Mouse (Mus musculus) forebrain, embryonic 10.5 days (tissue): ENCODE results near the gene Chrm2. TPM values are rescaled to one million over a fixed set of nuclear protein-coding genes. Genes with fewer than 3 reads are reported as not detected.
A peak's percentile ranks its signal among the peaks of the same experiment; 100 is the strongest.

Source experiments
- DNase-seq: peaks from one replicate; pipeline ENCODE4 v3.0.0-alpha.2; 2017; ENCODE audit warnings: low spot score; ENCODE audit errors: extremely low spot score
- H3K27ac ChIP-seq: fragments of 300-500 bp; sonication (generic); 2 replicates; pipeline ENCODE4 v1.5.1; 2016; ENCODE audit warnings: mild to moderate bottlenecking
- H3K27me3 ChIP-seq: fragments of 300-500 bp; sonication (generic); 2 replicates; pipeline ENCODE4 v1.6.1; 2016; ENCODE audit warnings: mild to moderate bottlenecking; ENCODE audit not compliant: poor library complexity, severe bottlenecking
- H3K36me3 ChIP-seq: fragments of 300-500 bp; sonication (generic); replicated peaks from 2 replicates; pipeline ENCODE4 v1.6.1; 2016; ENCODE audit warnings: mild to moderate bottlenecking, moderate library complexity
- H3K4me1 ChIP-seq: fragments of 300-500 bp; sonication (generic); 2 replicates; pipeline ENCODE4 v1.6.1; 2016
- H3K4me3 ChIP-seq: fragments of 300-500 bp; sonication (generic); 2 replicates; pipeline ENCODE4 v1.5.1; 2016; ENCODE audit warnings: mild to moderate bottlenecking, moderate library complexity
- H3K9me3 ChIP-seq: fragments of 300-500 bp; sonication (generic); 2 replicates; pipeline ENCODE4 v1.6.1; 2016; ENCODE audit warnings: mild to moderate bottlenecking, moderate library complexity
- WGBS: fragments of 180-500 bp; shearing (Covaris S2); methylation state at CpG from one replicate; pipeline ENCODE4 v1.1.7; 2016; 5-methylcytosine and 5-hydroxymethylcytosine counted together
- polyA plus RNA-seq: library from polyadenylated mRNA; unstranded; fragments of >200 nt; fragmentation: Nextera tagmentation; extraction: Ambion mirVana; gene quantifications from 2 replicates; pipeline ENCODE4 v1.2.1, GENCODE M21; 2016

Chrm2 gene
- polyA plus RNA-seq: 0.05 TPM in 1 of 2 replicates, not detected in the other

GRCm38 (mm10) chr6:36387612-36388400, at the start of gene Chrm2:
Gene Chrm2, plus strand, starts transcription at chr6:36388084.
- DNase-seq: no peak
- 0 out of 2 replicates have a peak within 1 kb of the TSS, but pooled peaks have one; percentile 20 for H3K27ac ChIP-seq
- 3% methylated on average over 30 of the region's 30 CpGs for WGBS
- H3K4me3 ChIP-seq: peak within 1 kb of the TSS; percentile 58
- H3K4me1 ChIP-seq: peaks cover 24% of the 10 kb centered on the region
- no peaks in the 10 kb centered on the region for H3K9me3 ChIP-seq
- H3K27me3 ChIP-seq: peaks cover 73% of the 10 kb centered on the region
- H3K36me3 ChIP-seq: no peaks in the 10 kb centered on the region

- no peak for DNase-seq
- Histone ChIP-seq H3K27ac (no peak overlapping the region), H3K4me3 (no peak overlapping the region), H3K27me3 (no peaks in the 10 kb centered on the region), H3K4me1 (no peaks in the 10 kb centered on the region), H3K36me3 (no peaks in the 10 kb centered on the region), H3K9me3 (no peaks in the 10 kb centered on the region)
- 89% methylated on average over 2 of the region's 2 CpGs for WGBS
Measured at GRCm38 (mm10) chr6:36373983-36374382, 13.9 kb upstream of the Chrm2 start.

GRCm38 (mm10) chr6:36377936-36378335, 9.9 kb upstream of the Chrm2 start:
- Histone ChIP-seq H3K27me3 (no peaks in the 10 kb centered on the region), H3K9me3 (no peaks in the 10 kb centered on the region), H3K36me3 (no peaks in the 10 kb centered on the region), H3K27ac (no peak overlapping the region), H3K4me1 (no peaks in the 10 kb centered on the region), H3K4me3 (no peak overlapping the region)
- no peak for DNase-seq
- 78% methylated on average over 4 of the region's 4 CpGs for WGBS

- Histone ChIP-seq H3K27me3 (peaks cover 43% of the 10 kb centered on the region), H3K36me3 (no peaks in the 10 kb centered on the region), H3K4me3 (no peak overlapping the region), H3K27ac (no peak overlapping the region), H3K4me1 (peaks cover 16% of the 10 kb centered on the region), H3K9me3 (no peaks in the 10 kb centered on the region)
- WGBS: 45% methylated on average over 3 of the region's 3 CpGs
- no peak for DNase-seq
Measured at GRCm38 (mm10) chr6:36384102-36384501, 3.8 kb upstream of the Chrm2 start.

- WGBS: under 1% methylated on average over 35 of the region's 36 CpGs
- Histone ChIP-seq H3K4me3 (peak overlapping the region; percentile 58), H3K9me3 (no peaks in the 10 kb centered on the region), H3K27ac (0 out of 2 replicates have a peak overlapping the region, but pooled peaks have one; percentile 11), H3K4me1 (peaks cover 24% of the 10 kb centered on the region), H3K27me3 (peaks cover 73% of the 10 kb centered on the region), H3K36me3 (no peaks in the 10 kb centered on the region)
- DNase-seq: peak; percentile 41
Measured at GRCm38 (mm10) chr6:36388401-36389259, 746 bp downstream of the Chrm2 start.

GRCm38 (mm10) chr6:36389260-36389965, 1.5 kb downstream of the Chrm2 start:
- Histone ChIP-seq H3K36me3 (no peaks in the 10 kb centered on the region), H3K4me3 (peak overlapping the region; percentile 58), H3K9me3 (no peaks in the 10 kb centered on the region), H3K27me3 (peaks cover 73% of the 10 kb centered on the region), H3K4me1 (peaks cover 24% of the 10 kb centered on the region), H3K27ac (0 out of 2 replicates have a peak overlapping the region, but pooled peaks have one; percentile 11)
- 27% methylated on average over 20 of the region's 20 CpGs for WGBS
- DNase-seq: peak; percentile 22

- WGBS: 67% methylated on average over 4 of the region's 4 CpGs
- Histone ChIP-seq H3K27ac (no peak overlapping the region), H3K27me3 (peaks cover 34% of the 10 kb centered on the region), H3K4me1 (peaks cover 12% of the 10 kb centered on the region), H3K36me3 (no peaks in the 10 kb centered on the region), H3K9me3 (no peaks in the 10 kb centered on the region), H3K4me3 (no peak overlapping the region)
- DNase-seq: no peak
Measured at GRCm38 (mm10) chr6:36393705-36394104, 5.8 kb downstream of the Chrm2 start.

- WGBS: 77% methylated on average over 5 of the region's 5 CpGs
- no peaks in the 10 kb centered on the region for H3K4me1 ChIP-seq
- no peaks in the 10 kb centered on the region for H3K36me3 ChIP-seq
- no peak overlapping the region for H3K27ac ChIP-seq
- no peak overlapping the region for H3K4me3 ChIP-seq
- H3K9me3 ChIP-seq: no peaks in the 10 kb centered on the region
- H3K27me3 ChIP-seq: no peaks in the 10 kb centered on the region
- DNase-seq: no peak
Measured at GRCm38 (mm10) chr6:36405139-36405538, 17.3 kb downstream of the Chrm2 start.

GRCm38 (mm10) chr6:36409016-36409415, 21.1 kb downstream of the Chrm2 start:
- Histone ChIP-seq H3K4me3 (no peak overlapping the region), H3K4me1 (no peaks in the 10 kb centered on the region), H3K27ac (no peak overlapping the region), H3K27me3 (no peaks in the 10 kb centered on the region), H3K36me3 (no peaks in the 10 kb centered on the region), H3K9me3 (no peaks in the 10 kb centered on the region)
- DNase-seq: no peak

- H3K27me3 ChIP-seq: no peaks in the 10 kb centered on the region
- no peaks in the 10 kb centered on the region for H3K4me1 ChIP-seq
- no peak for DNase-seq
- H3K9me3 ChIP-seq: no peaks in the 10 kb centered on the region
- 83% methylated on average over 2 of the region's 2 CpGs for WGBS
- H3K27ac ChIP-seq: no peak overlapping the region
- no peak overlapping the region for H3K4me3 ChIP-seq
- H3K36me3 ChIP-seq: no peaks in the 10 kb centered on the region
Measured at GRCm38 (mm10) chr6:36410057-36410456, 22.2 kb downstream of the Chrm2 start.

- H3K9me3 ChIP-seq: no peaks in the 10 kb centered on the region
- no peaks in the 10 kb centered on the region for H3K36me3 ChIP-seq
- WGBS: 80% methylated on average over 2 of the region's 2 CpGs
- no peak for DNase-seq
- no peak overlapping the region for H3K27ac ChIP-seq
- no peaks in the 10 kb centered on the region for H3K27me3 ChIP-seq
- H3K4me1 ChIP-seq: no peaks in the 10 kb centered on the region
- no peak overlapping the region for H3K4me3 ChIP-seq
Measured at GRCm38 (mm10) chr6:36419716-36420115, 31.8 kb downstream of the Chrm2 start.

- WGBS: 90% methylated on average over 6 of the region's 6 CpGs
- Histone ChIP-seq H3K4me3 (no peak overlapping the region), H3K4me1 (no peaks in the 10 kb centered on the region), H3K36me3 (no peaks in the 10 kb centered on the region), H3K27ac (no peak overlapping the region), H3K27me3 (no peaks in the 10 kb centered on the region), H3K9me3 (no peaks in the 10 kb centered on the region)
- no peak for DNase-seq
Measured at GRCm38 (mm10) chr6:36437964-36438363, 50.1 kb downstream of the Chrm2 start.
